Mouse (Mus musculus): ENCODE measurements around the gene Rem2.

DNA sequence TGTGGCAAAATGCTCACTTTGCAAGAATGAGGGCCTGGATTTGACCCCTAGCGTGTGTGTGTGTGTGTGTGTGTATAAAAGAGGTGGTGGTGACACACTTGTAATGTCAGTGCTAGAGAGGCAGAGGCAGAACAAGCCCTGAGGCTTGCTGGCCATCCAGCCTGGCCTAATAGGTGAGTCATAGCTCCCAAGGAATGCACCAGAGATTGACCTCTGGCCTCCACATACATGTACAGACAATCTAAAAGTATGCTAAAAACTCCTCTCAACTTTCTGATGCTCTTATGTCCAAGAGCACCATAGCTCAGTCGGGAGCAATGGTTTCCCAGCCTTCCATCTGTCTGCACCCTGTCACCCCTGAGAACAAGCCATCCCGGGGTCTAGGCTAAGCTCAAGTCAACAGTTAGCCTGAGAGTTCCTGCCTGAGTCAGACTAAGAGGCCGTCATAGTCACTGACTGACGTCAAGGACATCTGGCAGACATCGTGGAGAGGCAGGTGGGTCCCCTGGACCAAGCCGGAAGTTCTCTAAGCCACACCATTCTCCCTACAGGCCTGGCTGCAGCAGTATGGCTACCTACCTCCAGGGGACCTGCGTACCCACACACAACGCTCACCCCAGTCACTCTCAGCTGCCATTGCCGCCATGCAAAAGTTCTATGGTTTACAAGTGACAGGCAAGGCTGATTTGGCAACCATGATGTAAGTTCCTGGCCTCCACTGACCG, 40.5 kb upstream of the Rem2 start:
- TF ChIP-seq CTCF (IDR thresholded peaks at IDR 0.05; ENCODE audit: control insufficient read depth, insufficient read depth, low read length) (no peak), POLR2A (IDR thresholded peaks at IDR 0.05; ENCODE audit: borderline replicate concordance, control insufficient read depth, low read depth, low read length) (no peak)
